In genomic region chr13:109808946-109809345, GRCm38 (mm10) we compare ENCODE assay signal across 18 mouse cellular contexts.
A peak's percentile ranks its signal among the peaks of the same experiment; 100 is the strongest.
DNase-seq lines count a peak whose midpoint lies in the region; ATAC-seq and TF ChIP-seq lines count a peak whose summit lies in the region.
"Had no signal": no experiment of that assay in that cellular context is flagged by ENCODE, and none has a peak within 500 bp of the region (broad histone marks: within the 10 kb centered on the region; RNA-seq: fewer than 3 reads in every experiment).

No protein-coding gene starts in this region.

- peak; percentile 21 for DNase-seq in CD4-positive, CD25-positive, alpha-beta regulatory T cell, adult 2 months (ENCODE audit: low read depth, low spot score)
- peak; percentile 17 for DNase-seq in lung, embryonic 14.5 days
- DNase-seq in lung, postnatal 0 days (ENCODE audit: low spot score), result no peak
- DNase-seq in forebrain, postnatal 0 days, result no peak
- DNase-seq in B cell, adult 2 months, result no peak
- DNase-seq: adrenal gland, postnatal 10 days; cerebellum, adult 11-12 months; cerebellum, postnatal 10 days; gastrocnemius, postnatal 14 days; heart, postnatal 4 days; kidney, adult 11 months had no signal

- H3K27ac ChIP-seq in lung, embryonic 14.5 days (ENCODE audit: low read depth), result no peak overlapping the region
- no peak overlapping the region for H3K27ac ChIP-seq in lung, postnatal 0 days (ENCODE audit: low read length)
- peak overlapping the region; percentile 33; the same call in 1 of the 2 replicates for H3K27ac ChIP-seq in embryonic facial prominence, embryonic 13.5 days
- H3K27ac ChIP-seq in forebrain, postnatal 0 days (ENCODE audit: low read depth, low read length), result no peak overlapping the region
- H3K27ac ChIP-seq: forebrain, embryonic 12.5 days; heart, embryonic 13.5 days; hindbrain, embryonic 12.5 days had no signal

- no peak for ATAC-seq in CD4-positive, CD25-positive, alpha-beta regulatory T cell, adult 4 months
- no peak; the same call in 1 of the 2 replicates for ATAC-seq in lung, embryonic 14.5 days (ENCODE audit: insufficient read depth)
- no peak for ATAC-seq in lung, postnatal 0 days
- ATAC-seq in embryonic facial prominence, embryonic 13.5 days (ENCODE audit: insufficient number of reproducible peaks, insufficient read depth, low FRiP score, low TSS enrichment, low read depth), result no peak
- ATAC-seq in forebrain, postnatal 0 days, result no peak
- ATAC-seq: forebrain, embryonic 16.5 days; hindbrain, embryonic 16.5 days had no signal

- H3K36me3 ChIP-seq in lung, embryonic 14.5 days (ENCODE audit: insufficient read depth), result no peaks in the 10 kb centered on the region
- no peaks in the 10 kb centered on the region for H3K36me3 ChIP-seq in lung, postnatal 0 days (ENCODE audit: insufficient read depth, low read length)
- H3K36me3 ChIP-seq in embryonic facial prominence, embryonic 13.5 days, result no peaks in the 10 kb centered on the region
- H3K36me3 ChIP-seq in forebrain, postnatal 0 days (ENCODE audit: insufficient read depth), result no peaks in the 10 kb centered on the region
- H3K36me3 ChIP-seq: forebrain, embryonic 12.5 days; heart, embryonic 13.5 days; hindbrain, embryonic 12.5 days had no signal

- H3K4me1 ChIP-seq in lung, embryonic 14.5 days (ENCODE audit: insufficient read depth), result no peaks in the 10 kb centered on the region
- no peaks in the 10 kb centered on the region; the same call in 1 of the 2 replicates for H3K4me1 ChIP-seq in lung, postnatal 0 days (ENCODE audit: insufficient read depth, low read depth, low read length)
- H3K4me1 ChIP-seq in embryonic facial prominence, embryonic 13.5 days, result peaks cover 22% of the 10 kb centered on the region
- no peaks in the 10 kb centered on the region for H3K4me1 ChIP-seq in forebrain, postnatal 0 days (ENCODE audit: insufficient read depth)
- H3K4me1 ChIP-seq: forebrain, embryonic 12.5 days had no signal

- 74% methylated on average over 6 of the region's 7 CpGs for WGBS in lung, embryonic 14.5 days
- WGBS in lung, postnatal 0 days, result 79% methylated on average over 6 of the region's 7 CpGs
- 80% methylated on average over 7 of the region's 7 CpGs for WGBS in embryonic facial prominence, embryonic 13.5 days
- 83% methylated on average over 7 of the region's 7 CpGs for WGBS in forebrain, postnatal 0 days

- H3K4me3 ChIP-seq in lung, embryonic 14.5 days (ENCODE audit: low read depth, low read length), result no peak overlapping the region
- no peak overlapping the region for H3K4me3 ChIP-seq in lung, postnatal 0 days (ENCODE audit: low read depth, low read length)
- H3K4me3 ChIP-seq in embryonic facial prominence, embryonic 13.5 days, result no peak overlapping the region
- H3K4me3 ChIP-seq in forebrain, postnatal 0 days (ENCODE audit: low read depth, low read length), result no peak overlapping the region
- H3K4me3 ChIP-seq: forebrain, embryonic 12.5 days; heart, embryonic 13.5 days; hindbrain, embryonic 12.5 days had no signal

- no peaks in the 10 kb centered on the region for H3K27me3 ChIP-seq in lung, embryonic 14.5 days (ENCODE audit: insufficient read depth, low read length)
- H3K27me3 ChIP-seq in lung, postnatal 0 days (replicated peaks; ENCODE audit: insufficient read depth, low read length), result no peaks in the 10 kb centered on the region
- H3K27me3 ChIP-seq in embryonic facial prominence, embryonic 13.5 days, result no peaks in the 10 kb centered on the region
- H3K27me3 ChIP-seq in forebrain, postnatal 0 days (ENCODE audit: insufficient read depth, low read length), result no peaks in the 10 kb centered on the region
- H3K27me3 ChIP-seq: forebrain, embryonic 12.5 days; heart, embryonic 13.5 days; hindbrain, embryonic 12.5 days had no signal

- no peaks in the 10 kb centered on the region for H3K9me3 ChIP-seq in lung, embryonic 14.5 days (ENCODE audit: low read depth, low read length)
- no peaks in the 10 kb centered on the region for H3K9me3 ChIP-seq in lung, postnatal 0 days (ENCODE audit: low read length)
- H3K9me3 ChIP-seq in embryonic facial prominence, embryonic 13.5 days, result no peaks in the 10 kb centered on the region
- H3K9me3 ChIP-seq in forebrain, postnatal 0 days (ENCODE audit: low read length), result no peaks in the 10 kb centered on the region
- H3K9me3 ChIP-seq: forebrain, embryonic 12.5 days; heart, embryonic 13.5 days; hindbrain, embryonic 12.5 days had no signal

- no peak for TF ChIP-seq CTCF in lung, embryonic 14.5 days (IDR thresholded peaks at IDR 0.05; ENCODE audit: low read depth)
- TF ChIP-seq CTCF in lung, postnatal 0 days (IDR thresholded peaks at IDR 0.05), result no peak
- TF ChIP-seq CTCF in forebrain, postnatal 0 days (IDR thresholded peaks at IDR 0.05; ENCODE audit: low read depth), result no peak

- H3K9ac ChIP-seq in lung, embryonic 14.5 days, result no peak overlapping the region
- H3K9ac ChIP-seq in lung, postnatal 0 days (replicated peaks; ENCODE audit: low read depth), result no peak overlapping the region
- no peak overlapping the region for H3K9ac ChIP-seq in embryonic facial prominence, embryonic 13.5 days
- no peak overlapping the region for H3K9ac ChIP-seq in forebrain, postnatal 0 days
- H3K9ac ChIP-seq: forebrain, embryonic 12.5 days; heart, embryonic 13.5 days; hindbrain, embryonic 12.5 days had no signal

- no peak for TF ChIP-seq EP300 in lung, postnatal 0 days (IDR thresholded peaks at IDR 0.05)

- no peak overlapping the region for H3K4me2 ChIP-seq in lung, embryonic 14.5 days
- H3K4me2 ChIP-seq in lung, postnatal 0 days (replicated peaks; ENCODE audit: low read depth, low read length), result no peak overlapping the region
- no peak overlapping the region for H3K4me2 ChIP-seq in embryonic facial prominence, embryonic 13.5 days
- no peak overlapping the region for H3K4me2 ChIP-seq in forebrain, postnatal 0 days (ENCODE audit: low read depth)
- H3K4me2 ChIP-seq: forebrain, embryonic 12.5 days; heart, embryonic 13.5 days; hindbrain, embryonic 12.5 days had no signal

Comparison
In these comparisons a context has a peak if more than half of its experiments do, and no peak if none do; other contexts are left out.
1. DNase-seq: peak in CD4-positive, CD25-positive, alpha-beta regulatory T cell, adult 2 months (single experiment) and lung, embryonic 14.5 days (single experiment); none in lung, postnatal 0 days (single experiment), forebrain, postnatal 0 days (single experiment) and B cell, adult 2 months (0 of 2).